Comparison of ENCODE assay signal across 15 mouse cellular contexts in genomic region chr11:36090210-36090609, GRCm38 (mm10).
DNase-seq lines count a peak whose midpoint lies in the region; ATAC-seq lines count a peak whose summit lies in the region.
"Had no signal": no experiment of that assay in that cellular context is flagged by ENCODE, and none has a peak within 500 bp of the region (broad histone marks: within the 10 kb centered on the region; RNA-seq: fewer than 3 reads in every experiment).

No protein-coding gene starts in this region.

- peak; percentile 41 for DNase-seq in kidney, postnatal 10 days
- DNase-seq in kidney, postnatal 25 days = no peak
- DNase-seq in ZHBTc4 (ENCODE audit: low read depth, low spot score) = peak; percentile 25
- peak; percentile 69 for DNase-seq in embryonic facial prominence, embryonic 14.5 days (ENCODE audit: low spot score)
- peak; percentile 23 for DNase-seq in yolk sac, embryonic 10.5 days (ENCODE audit: low spot score)
- no peak for DNase-seq in right cerebral cortex, postnatal 14 days
- DNase-seq in heart, adult 9 months (ENCODE audit: low spot score in 2 of 2) = no peak
- DNase-seq: cerebellum, adult 9-11 months; heart, adult 11 months; kidney, adult 8-10 months; lung, postnatal 36 days; thymus, postnatal 4 days had no signal

- H3K4me2 ChIP-seq in embryonic facial prominence, embryonic 14.5 days (ENCODE audit: low read depth, low read length) = no peak overlapping the region
- H3K4me2 ChIP-seq: embryonic facial prominence, embryonic 15.5 days; liver, embryonic 12.5 days; midbrain, embryonic 13.5 days had no signal

- H3K27me3 ChIP-seq in embryonic facial prominence, embryonic 14.5 days (replicated peaks; ENCODE audit: control insufficient read depth, insufficient read depth, low read length) = no peaks in the 10 kb centered on the region
- H3K27me3 ChIP-seq: embryonic facial prominence, embryonic 15.5 days; liver, embryonic 12.5 days had no signal

- no peaks in the 10 kb centered on the region for H3K9me3 ChIP-seq in embryonic facial prominence, embryonic 14.5 days (ENCODE audit: control insufficient read depth, low read length)
- H3K9me3 ChIP-seq: embryonic facial prominence, embryonic 15.5 days; liver, embryonic 12.5 days; midbrain, embryonic 13.5 days had no signal

- H3K27ac ChIP-seq in embryonic facial prominence, embryonic 14.5 days (replicated peaks; ENCODE audit: low read depth, low read length) = no peak overlapping the region
- H3K27ac ChIP-seq: embryonic facial prominence, embryonic 15.5 days; liver, embryonic 12.5 days; midbrain, embryonic 13.5 days had no signal

- H3K9ac ChIP-seq in embryonic facial prominence, embryonic 14.5 days (ENCODE audit: low read depth, low read length) = no peak overlapping the region
- H3K9ac ChIP-seq: embryonic facial prominence, embryonic 15.5 days; liver, embryonic 12.5 days; midbrain, embryonic 13.5 days had no signal

- 3% methylated on average over 3 of the region's 3 CpGs for WGBS in embryonic facial prominence, embryonic 14.5 days

- no peak for ATAC-seq in embryonic facial prominence, embryonic 14.5 days (ENCODE audit: low read depth)
- ATAC-seq: liver, embryonic 12.5 days; midbrain, embryonic 13.5 days had no signal

- no peaks in the 10 kb centered on the region for H3K36me3 ChIP-seq in embryonic facial prominence, embryonic 14.5 days (ENCODE audit: control insufficient read depth, insufficient read depth, low read length)
- H3K36me3 ChIP-seq: embryonic facial prominence, embryonic 15.5 days; liver, embryonic 12.5 days; midbrain, embryonic 13.5 days had no signal

- no peak overlapping the region for H3K4me3 ChIP-seq in embryonic facial prominence, embryonic 14.5 days (ENCODE audit: low read depth, low read length)
- H3K4me3 ChIP-seq: embryonic facial prominence, embryonic 15.5 days; liver, embryonic 12.5 days; midbrain, embryonic 13.5 days had no signal

- H3K4me1 ChIP-seq in embryonic facial prominence, embryonic 14.5 days (ENCODE audit: control insufficient read depth, insufficient read depth, low read length) = no peaks in the 10 kb centered on the region
- H3K4me1 ChIP-seq: embryonic facial prominence, embryonic 15.5 days; liver, embryonic 12.5 days had no signal

Comparison
In these comparisons a context has a peak if more than half of its experiments do, and no peak if none do; other contexts are left out.
1. DNase-seq: peak in kidney, postnatal 10 days (single experiment), ZHBTc4 (single experiment), embryonic facial prominence, embryonic 14.5 days (single experiment) and yolk sac, embryonic 10.5 days (single experiment); none in kidney, postnatal 25 days (0 of 2), right cerebral cortex, postnatal 14 days (single experiment) and heart, adult 9 months (0 of 2).